In genomic region chr1:168708161-168708865, GRCm38 (mm10) we compare ENCODE assay signal across 9 mouse cellular contexts.
A peak's percentile ranks its signal among the peaks of the same experiment; 100 is the strongest.
DNase-seq lines count a peak whose midpoint lies in the region; ATAC-seq and TF ChIP-seq lines count a peak whose summit lies in the region.
"Had no signal": no experiment of that assay in that cellular context is flagged by ENCODE, and none has a peak within 500 bp of the region (broad histone marks: within the 10 kb centered on the region; RNA-seq: fewer than 3 reads in every experiment).

No protein-coding gene starts in this region.

- DNase-seq in adrenal gland, postnatal 14 days, result peak; percentile 6
- no peak for DNase-seq in adrenal gland, adult 18-20 months (ENCODE audit: low spot score in 2 of 2)
- DNase-seq in Muller cell, postnatal 12 days (ENCODE audit: inconsistent ontology term), result peak; percentile 14
- DNase-seq in gastrocnemius, postnatal 14 days, result peak; percentile 19
- peak; percentile 43 for DNase-seq in kidney, postnatal 10 days
- DNase-seq in midbrain, postnatal 0 days (ENCODE audit: low spot score), result peak; percentile 17
- no peak for DNase-seq in frontal cortex, postnatal 25 days (ENCODE audit: low spot score in 2 of 2)
- DNase-seq in left cerebral cortex, postnatal 14 days (ENCODE audit: low spot score in 2 of 2), result no peak

- H3K9ac ChIP-seq in midbrain, postnatal 0 days (replicated peaks; ENCODE audit: low read length, poor library complexity, severe bottlenecking), result no peak overlapping the region

- H3K4me2 ChIP-seq in midbrain, postnatal 0 days (ENCODE audit: low read depth, low read length, poor library complexity, severe bottlenecking), result no peak overlapping the region

- ATAC-seq in midbrain, postnatal 0 days (ENCODE audit: low FRiP score), result no peak

- H3K9me3 ChIP-seq in midbrain, postnatal 0 days (ENCODE audit: low read length), result no peaks in the 10 kb centered on the region

- no peaks in the 10 kb centered on the region for H3K36me3 ChIP-seq in midbrain, postnatal 0 days (ENCODE audit: insufficient read depth, low read length)

- intact Hi-C loops in gastrocnemius, postnatal 14 days (cut with DNase I; ENCODE audit: low total_unique reads), result no loop called here
- intact Hi-C loops in left cerebral cortex, postnatal 14 days (cut with DNase I), result no loop called here

- no peaks in the 10 kb centered on the region for H3K27me3 ChIP-seq in midbrain, postnatal 0 days (ENCODE audit: insufficient read depth, low read length)

- 0 out of 2 replicates have a peak overlapping the region, but pooled peaks have one; percentile 44 for H3K27ac ChIP-seq in midbrain, postnatal 0 days (ENCODE audit: low read depth, low read length)

- 31% methylated on average over 11 of the region's 11 CpGs for WGBS in midbrain, postnatal 0 days

- no peak for TF ChIP-seq CTCF in midbrain, postnatal 0 days (IDR thresholded peaks at IDR 0.05)

- H3K4me1 ChIP-seq in midbrain, postnatal 0 days (ENCODE audit: insufficient read depth, low read length), result no peaks in the 10 kb centered on the region

- no peak overlapping the region for H3K4me3 ChIP-seq in midbrain, postnatal 0 days (ENCODE audit: low read depth, low read length)
- H3K4me3 ChIP-seq: myocyte had no signal

Comparison
In these comparisons a context has a peak if more than half of its experiments do, and no peak if none do; other contexts are left out.
1. DNase-seq: peak in adrenal gland, postnatal 14 days (single experiment), Muller cell, postnatal 12 days (single experiment), gastrocnemius, postnatal 14 days (single experiment), kidney, postnatal 10 days (single experiment) and midbrain, postnatal 0 days (single experiment); none in adrenal gland, adult 18-20 months (0 of 2), frontal cortex, postnatal 25 days (0 of 2) and left cerebral cortex, postnatal 14 days (0 of 2).